Mouse (Mus musculus) kidney, embryonic 14.5 days (tissue): ENCODE measurements around the gene Elavl3. TPM values are rescaled to one million over a fixed set of nuclear protein-coding genes. Genes with fewer than 3 reads are reported as not detected.

Source experiments
- ATAC-seq: fragments of 200-750 bp; cut with Nextera tagmentation; 2 replicates; pipeline ENCODE4 v1.8.0; 2017; ENCODE audit warnings: moderate number of reproducible peaks, mild to moderate bottlenecking, moderate TSS enrichment, moderate library complexity; ENCODE audit not compliant: low FRiP score, low TSS enrichment
- H3K27ac ChIP-seq: fragments of 300-500 bp; sonication (generic); 2 replicates; pipeline ENCODE4 v1.5.1; 2014; ENCODE audit warnings: low read depth, mild to moderate bottlenecking, low read length, moderate library complexity, mixed read lengths
- H3K27me3 ChIP-seq: fragments of 300-500 bp; sonication (generic); 2 replicates; pipeline ENCODE4 v1.6.1; 2014; ENCODE audit warnings: mild to moderate bottlenecking, low read length; ENCODE audit not compliant: control insufficient read depth, insufficient read depth
- H3K36me3 ChIP-seq: fragments of 300-500 bp; sonication (generic); 2 replicates; pipeline ENCODE4 v1.6.1; 2014; ENCODE audit warnings: low read length, mixed read lengths; ENCODE audit not compliant: control insufficient read depth, insufficient read depth
- H3K4me1 ChIP-seq: fragments of 300-500 bp; sonication (generic); 2 replicates; pipeline ENCODE4 v1.6.1; 2014; ENCODE audit warnings: low read length, mixed read lengths; ENCODE audit not compliant: control insufficient read depth, insufficient read depth
- H3K4me2 ChIP-seq: fragments of 300-500 bp; sonication (generic); replicated peaks from 2 replicates; pipeline ENCODE4 v1.6.1; 2014; ENCODE audit warnings: low read depth, mild to moderate bottlenecking, low read length
- H3K4me3 ChIP-seq: fragments of 300-500 bp; sonication (generic); 2 replicates; pipeline ENCODE4 v1.5.1; 2014; ENCODE audit warnings: mild to moderate bottlenecking, low read length
- H3K9ac ChIP-seq: fragments of 300-500 bp; sonication (generic); 2 replicates; pipeline ENCODE4 v1.6.1; 2014; ENCODE audit warnings: low read depth, mild to moderate bottlenecking, low read length, moderate library complexity
- H3K9me3 ChIP-seq: fragments of 300-500 bp; sonication (generic); 2 replicates; pipeline ENCODE4 v1.6.1; 2016; ENCODE audit warnings: low read length; ENCODE audit not compliant: control insufficient read depth
- WGBS: fragments of 180-500 bp; shearing (Covaris S2); extraction: QIAGEN DNeasy Blood & Tissue Kit; methylation state at CpG from one replicate; pipeline ENCODE4 v1.1.7; 2014; 5-methylcytosine and 5-hydroxymethylcytosine counted together
- polyA plus RNA-seq: library from polyadenylated mRNA; unstranded; fragments of >200 nt; fragmentation: Nextera tagmentation; extraction: Ambion mirVana; gene quantifications from 2 replicates; pipeline ENCODE4 v1.2.1, GENCODE M21; 2014

Elavl3 gene
- polyA plus RNA-seq: 0.12 and 0.20 TPM in 2 replicates

- Histone ChIP-seq H3K27me3 (peaks cover 49% of the 10 kb centered on the region), H3K4me2 (peak within 1 kb of the TSS; percentile 74), H3K9ac (no peak within 1 kb of the TSS; the same call in 1 of the 2 replicates), H3K9me3 (no peaks in the 10 kb centered on the region), H3K36me3 (no peaks in the 10 kb centered on the region), H3K4me3 (peak within 1 kb of the TSS; percentile 34), H3K4me1 (peaks cover 20% of the 10 kb centered on the region), H3K27ac (no peak within 1 kb of the TSS)
- ATAC-seq: no peak
- WGBS: 3% methylated on average over 18 of the region's 28 CpGs
These were observed at the start of gene Elavl3 for GRCm38 (mm10) chr9:22051958-22052254. TSS of gene Elavl3 (minus strand) at chr9:22052023.

- Histone ChIP-seq H3K9me3 (no peaks in the 10 kb centered on the region), H3K9ac (peak overlapping the region; percentile 7; the same call in 1 of the 2 replicates), H3K27me3 (peaks cover 22% of the 10 kb centered on the region), H3K36me3 (no peaks in the 10 kb centered on the region), H3K4me1 (0 out of 2 replicates have a peak, but pooled peaks cover 4% of the 10 kb centered on the region), H3K27ac (no peak overlapping the region), H3K4me3 (peak overlapping the region; percentile 12; the same call in 1 of the 2 replicates), H3K4me2 (peak overlapping the region; percentile 25; the same call in 1 of the 2 replicates)
- no peak for ATAC-seq
- 3% methylated on average over 17 of the region's 18 CpGs for WGBS
These were observed 48.1 kb upstream of the Elavl3 start for GRCm38 (mm10) chr9:22099922-22100321.

DNA sequence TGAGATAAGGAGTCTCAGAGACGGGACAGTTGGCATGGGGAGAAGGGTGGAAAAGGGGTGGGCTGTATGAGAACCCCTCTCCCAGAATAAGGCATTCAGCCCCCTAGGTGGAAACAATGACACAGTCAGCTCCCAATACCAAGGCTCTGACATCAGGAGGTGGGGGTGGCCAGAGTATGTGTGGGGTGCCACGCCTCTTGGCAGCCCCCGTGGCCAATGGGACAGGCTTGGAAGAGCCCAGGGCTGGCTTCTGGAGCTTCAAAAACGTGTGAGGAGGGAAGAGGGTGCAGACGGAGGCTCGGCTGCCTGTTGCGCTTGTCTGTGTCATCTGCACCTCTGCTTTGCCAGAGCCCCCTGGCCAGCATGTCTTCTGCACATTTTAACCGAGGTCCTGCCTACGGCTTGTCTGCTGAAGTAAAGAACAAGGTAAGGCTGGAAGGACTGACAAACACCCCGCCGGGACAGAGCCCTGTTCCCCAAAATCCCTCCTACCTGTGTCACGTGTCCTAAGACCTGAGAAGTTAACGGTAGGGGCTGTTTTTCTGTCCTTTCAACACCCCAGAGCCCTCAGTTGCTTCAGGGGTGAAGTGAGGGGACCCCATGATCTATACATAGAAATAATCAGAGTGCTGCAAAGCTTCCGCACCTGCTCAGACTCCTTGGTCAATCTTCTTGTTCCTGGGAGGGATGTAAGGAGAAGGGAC is 47.3 kb upstream of the Elavl3 start, which contains the start of gene Cnn1:
TSS of gene Cnn1 (plus strand) at position 224 of the 704 bp plus-strand sequence.
- H3K4me1 ChIP-seq: 0 out of 2 replicates have a peak, but pooled peaks cover 4% of the 10 kb centered on the region
- H3K4me2 ChIP-seq: peak within 1 kb of the TSS; percentile 25; the same call in 1 of the 2 replicates
- 8% methylated on average over 14 of the region's 14 CpGs for WGBS
- no peak within 1 kb of the TSS for H3K27ac ChIP-seq
- no peak for ATAC-seq
- peaks cover 22% of the 10 kb centered on the region for H3K27me3 ChIP-seq
- peak within 1 kb of the TSS; percentile 12; the same call in 1 of the 2 replicates for H3K4me3 ChIP-seq
- H3K36me3 ChIP-seq: no peaks in the 10 kb centered on the region
- H3K9me3 ChIP-seq: no peaks in the 10 kb centered on the region
- peak within 1 kb of the TSS; percentile 7; the same call in 1 of the 2 replicates for H3K9ac ChIP-seq

- WGBS: 2% methylated on average over 24 of the region's 24 CpGs
- H3K27ac ChIP-seq: no peak overlapping the region
- peak overlapping the region; percentile 65 for H3K4me2 ChIP-seq
- no peaks in the 10 kb centered on the region for H3K36me3 ChIP-seq
- H3K4me1 ChIP-seq: 0 out of 2 replicates have a peak, but pooled peaks cover 4% of the 10 kb centered on the region
- ATAC-seq: peak; percentile 72
- peaks cover 17% of the 10 kb centered on the region for H3K27me3 ChIP-seq
- H3K9me3 ChIP-seq: no peaks in the 10 kb centered on the region
- peak overlapping the region; percentile 58 for H3K9ac ChIP-seq
- peak overlapping the region; percentile 37 for H3K4me3 ChIP-seq
These were observed 44.1 kb upstream of the Elavl3 start for GRCm38 (mm10) chr9:22095854-22096307.

DNA sequence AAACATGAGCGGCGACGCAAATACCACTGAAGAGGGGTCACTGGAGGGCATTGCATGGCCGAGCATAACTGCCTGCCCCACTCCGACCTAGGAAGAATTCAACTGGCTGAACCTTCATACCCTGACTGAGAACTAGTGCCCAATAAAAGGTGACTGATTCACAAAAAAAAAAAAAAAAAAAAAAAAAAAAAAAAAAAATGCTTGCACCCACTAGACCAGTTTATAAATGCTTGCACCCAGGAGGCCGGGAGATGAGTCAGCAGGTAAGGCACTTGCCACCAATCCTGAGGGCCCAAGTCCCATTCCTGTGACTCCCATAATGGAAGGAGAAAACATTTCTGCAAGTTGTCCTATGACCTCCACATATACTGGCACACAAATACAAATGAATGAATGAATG is 40.9 kb upstream of the Elavl3 start:
- ATAC-seq: no peak
- Histone ChIP-seq H3K9me3 (no peaks in the 10 kb centered on the region), H3K27me3 (no peaks in the 10 kb centered on the region), H3K4me1 (0 out of 2 replicates have a peak, but pooled peaks cover 4% of the 10 kb centered on the region), H3K9ac (no peak overlapping the region), H3K4me3 (no peak overlapping the region), H3K27ac (no peak overlapping the region), H3K36me3 (no peaks in the 10 kb centered on the region), H3K4me2 (no peak overlapping the region)
- WGBS: 89% methylated on average over 6 of the region's 6 CpGs

DNA sequence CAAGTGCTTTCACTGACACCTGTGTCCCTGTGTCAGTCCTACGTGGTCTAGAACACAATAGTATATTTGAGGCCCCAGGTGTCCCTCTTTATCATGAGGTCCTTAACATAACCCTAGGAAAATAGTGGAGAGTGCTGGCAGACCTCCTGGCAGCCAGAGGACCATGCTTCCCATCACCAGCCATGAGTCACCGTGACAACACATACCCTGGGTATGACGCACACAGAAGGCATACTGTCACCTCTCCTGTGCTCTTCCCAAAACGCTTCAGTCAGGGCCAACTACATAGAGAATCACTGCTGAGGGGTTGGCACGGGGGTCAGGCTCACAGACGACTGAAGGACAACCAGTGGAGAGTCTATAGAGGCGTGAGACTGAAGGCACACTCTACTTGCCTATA is 38.2 kb upstream of the Elavl3 start:
- Histone ChIP-seq H3K9ac (no peak overlapping the region), H3K27ac (no peak overlapping the region), H3K4me3 (no peak overlapping the region), H3K4me2 (no peak overlapping the region), H3K36me3 (no peaks in the 10 kb centered on the region), H3K27me3 (no peaks in the 10 kb centered on the region), H3K4me1 (peaks cover 6% of the 10 kb centered on the region; the same call in 1 of the 2 replicates), H3K9me3 (no peaks in the 10 kb centered on the region)
- WGBS: 90% methylated on average over 7 of the region's 7 CpGs
- no peak for ATAC-seq

- Histone ChIP-seq H3K27ac (no peak overlapping the region), H3K4me1 (peaks cover 7% of the 10 kb centered on the region; the same call in 1 of the 2 replicates), H3K36me3 (no peaks in the 10 kb centered on the region), H3K4me3 (no peak overlapping the region), H3K9ac (no peak overlapping the region), H3K27me3 (no peaks in the 10 kb centered on the region), H3K9me3 (no peaks in the 10 kb centered on the region), H3K4me2 (no peak overlapping the region)
- ATAC-seq: no peak
- WGBS: 96% methylated on average over 7 of the region's 7 CpGs
These were observed 37.5 kb upstream of the Elavl3 start for GRCm38 (mm10) chr9:22089281-22089680.

- no peak overlapping the region for H3K9ac ChIP-seq
- WGBS: 83% methylated on average over 2 of the region's 2 CpGs
- H3K4me3 ChIP-seq: no peak overlapping the region
- H3K4me1 ChIP-seq: peaks cover 9% of the 10 kb centered on the region; the same call in 1 of the 2 replicates
- H3K9me3 ChIP-seq: no peaks in the 10 kb centered on the region
- no peak for ATAC-seq
- H3K4me2 ChIP-seq: no peak overlapping the region
- H3K27me3 ChIP-seq: no peaks in the 10 kb centered on the region
- H3K27ac ChIP-seq: no peak overlapping the region
- H3K36me3 ChIP-seq: no peaks in the 10 kb centered on the region
These were observed 35.3 kb upstream of the Elavl3 start for GRCm38 (mm10) chr9:22087034-22087618.

DNA sequence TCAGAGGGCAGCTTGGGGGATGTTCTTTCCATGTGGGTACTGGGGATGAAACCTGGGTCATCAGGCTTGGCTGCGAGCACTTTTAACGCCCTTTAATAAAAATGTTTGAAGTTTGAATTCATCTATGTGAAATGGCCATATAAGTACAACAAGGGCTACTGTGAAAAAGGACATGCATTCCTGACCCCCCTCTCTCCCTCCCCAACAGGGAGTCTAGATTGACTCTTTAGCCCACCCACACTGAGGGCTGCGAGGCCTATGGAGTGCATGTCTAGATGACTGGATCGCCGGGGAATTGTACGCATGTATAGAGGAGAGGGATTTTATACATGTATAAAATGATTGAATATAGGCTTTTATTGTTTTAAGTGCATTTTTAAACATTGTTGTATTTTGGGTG is 34.2 kb upstream of the Elavl3 start:
- WGBS: 66% methylated on average over 6 of the region's 6 CpGs
- Histone ChIP-seq H3K9ac (peak overlapping the region; percentile 72), H3K4me1 (peaks cover 9% of the 10 kb centered on the region; the same call in 1 of the 2 replicates), H3K27ac (peak overlapping the region; percentile 85; the same call in 1 of the 2 replicates), H3K4me2 (peak overlapping the region; percentile 71), H3K4me3 (peak overlapping the region; percentile 82), H3K36me3 (no peaks in the 10 kb centered on the region), H3K27me3 (no peaks in the 10 kb centered on the region), H3K9me3 (no peaks in the 10 kb centered on the region)
- ATAC-seq: no peak
